Mouse (Mus musculus) limb, embryonic 15.5 days (tissue): ENCODE data around the gene Tbxas1. TPM values are rescaled to one million over a fixed set of nuclear protein-coding genes. Genes with fewer than 3 reads are reported as not detected.

Experiments used
- ATAC-seq: fragments of 200-750 bp; cut with Nextera tagmentation; 2 replicates; pipeline ENCODE4 v1.8.0; 2017; ENCODE audit warnings: low read depth, moderate TSS enrichment; ENCODE audit not compliant: insufficient number of reproducible peaks, low FRiP score, low TSS enrichment
- H3K27ac ChIP-seq: fragments of 300-500 bp; sonication (generic); 2 replicates; pipeline ENCODE4 v1.5.1; 2015; ENCODE audit warnings: moderate library complexity, mild to moderate bottlenecking, inconsistent platforms
- H3K27me3 ChIP-seq: fragments of 300-500 bp; sonication (generic); 2 replicates; pipeline ENCODE4 v1.6.1; 2015; ENCODE audit warnings: inconsistent platforms
- H3K36me3 ChIP-seq: fragments of 300-500 bp; sonication (generic); 2 replicates; pipeline ENCODE4 v1.6.1; 2015; ENCODE audit warnings: inconsistent platforms
- H3K4me1 ChIP-seq: fragments of 300-500 bp; sonication (generic); 2 replicates; pipeline ENCODE4 v1.6.1; 2015; ENCODE audit warnings: inconsistent platforms
- H3K4me2 ChIP-seq: fragments of 300-500 bp; sonication (generic); 2 replicates; pipeline ENCODE4 v1.6.1; 2015; ENCODE audit warnings: mild to moderate bottlenecking, inconsistent platforms
- H3K4me3 ChIP-seq: fragments of 300-500 bp; sonication (generic); 2 replicates; pipeline ENCODE4 v1.5.1; 2015; ENCODE audit warnings: mild to moderate bottlenecking, inconsistent platforms
- H3K9ac ChIP-seq: fragments of 300-500 bp; sonication (generic); 2 replicates; pipeline ENCODE4 v1.6.1; 2015; ENCODE audit warnings: inconsistent platforms
- H3K9me3 ChIP-seq: fragments of 300-500 bp; sonication (generic); 2 replicates; pipeline ENCODE4 v1.6.1; 2016; ENCODE audit warnings: inconsistent platforms
- WGBS: fragments of 180-500 bp; shearing (Covaris S2); methylation state at CpG from one replicate; pipeline ENCODE4 v1.1.7; 2015; 5-methylcytosine and 5-hydroxymethylcytosine counted together
- polyA plus RNA-seq: library from polyadenylated mRNA; unstranded; fragments of >200 nt; fragmentation: Nextera tagmentation; extraction: Ambion mirVana; gene quantifications from 2 replicates; pipeline ENCODE4 v1.2.1, GENCODE M21; 2015

Tbxas1 gene
- polyA plus RNA-seq, 1 experiment from 2014 or later: 3.2 TPM

GRCm38 (mm10) chr6:38840780-38841179 is 34.4 kb upstream of the Tbxas1 start:
- Histone ChIP-seq H3K4me3 (no peak overlapping the region), H3K4me2 (no peak overlapping the region), H3K4me1 (peaks cover 12% of the 10 kb centered on the region), H3K36me3 (no peaks in the 10 kb centered on the region), H3K9me3 (no peaks in the 10 kb centered on the region), H3K27ac (no peak overlapping the region), H3K9ac (no peak overlapping the region), H3K27me3 (no peaks in the 10 kb centered on the region)
- ATAC-seq: no peak
- WGBS: 72% methylated on average over 1 of the region's 1 CpGs

GRCm38 (mm10) chr6:38841551-38841950 is 33.7 kb upstream of the Tbxas1 start:
- ATAC-seq: no peak
- no peak overlapping the region for H3K4me3 ChIP-seq
- no peaks in the 10 kb centered on the region for H3K36me3 ChIP-seq
- no peak overlapping the region for H3K9ac ChIP-seq
- no peak overlapping the region for H3K27ac ChIP-seq
- no peaks in the 10 kb centered on the region for H3K9me3 ChIP-seq
- H3K4me2 ChIP-seq: no peak overlapping the region
- 80% methylated on average over 3 of the region's 3 CpGs for WGBS
- no peaks in the 10 kb centered on the region for H3K27me3 ChIP-seq
- H3K4me1 ChIP-seq: peaks cover 20% of the 10 kb centered on the region

- no peaks in the 10 kb centered on the region for H3K9me3 ChIP-seq
- no peak overlapping the region for H3K27ac ChIP-seq
- H3K27me3 ChIP-seq: no peaks in the 10 kb centered on the region
- no peak overlapping the region for H3K4me2 ChIP-seq
- ATAC-seq: no peak
- no peaks in the 10 kb centered on the region for H3K36me3 ChIP-seq
- H3K4me3 ChIP-seq: no peak overlapping the region
- H3K4me1 ChIP-seq: peaks cover 42% of the 10 kb centered on the region
- 53% methylated on average over 1 of the region's 1 CpGs for WGBS
- no peak overlapping the region for H3K9ac ChIP-seq
These were observed 30.1 kb upstream of the Tbxas1 start for GRCm38 (mm10) chr6:38845117-38845516.

- H3K36me3 ChIP-seq: no peaks in the 10 kb centered on the region
These were observed 29.3 kb upstream of the Tbxas1 start for GRCm38 (mm10) chr6:38845876-38846275.

GRCm38 (mm10) chr6:38846330-38847195 is 28.6 kb upstream of the Tbxas1 start:
- no peak overlapping the region for H3K27ac ChIP-seq
- no peaks in the 10 kb centered on the region for H3K9me3 ChIP-seq
- H3K4me2 ChIP-seq: no peak overlapping the region
- 78% methylated on average over 6 of the region's 6 CpGs for WGBS
- no peak for ATAC-seq
- H3K9ac ChIP-seq: no peak overlapping the region
- H3K4me1 ChIP-seq: peaks cover 39% of the 10 kb centered on the region
- H3K4me3 ChIP-seq: no peak overlapping the region
- no peaks in the 10 kb centered on the region for H3K36me3 ChIP-seq
- H3K27me3 ChIP-seq: no peaks in the 10 kb centered on the region

More at GRCm38 (mm10) chr6:38845876-38846275, 29.3 kb upstream of the Tbxas1 start:
- H3K4me2 ChIP-seq: no peak overlapping the region
- no peak overlapping the region for H3K4me3 ChIP-seq
- H3K27ac ChIP-seq: no peak overlapping the region
- no peaks in the 10 kb centered on the region for H3K27me3 ChIP-seq
- no peak overlapping the region for H3K9ac ChIP-seq
- WGBS: 62% methylated on average over 5 of the region's 5 CpGs
- H3K9me3 ChIP-seq: no peaks in the 10 kb centered on the region
- ATAC-seq: no peak
- peaks cover 42% of the 10 kb centered on the region for H3K4me1 ChIP-seq

- H3K9me3 ChIP-seq: no peaks in the 10 kb centered on the region
- no peaks in the 10 kb centered on the region for H3K36me3 ChIP-seq
- no peaks in the 10 kb centered on the region for H3K27me3 ChIP-seq
- no peak overlapping the region for H3K4me2 ChIP-seq
- ATAC-seq: no peak
- H3K4me3 ChIP-seq: no peak overlapping the region
- WGBS: 40% methylated on average over 1 of the region's 1 CpGs
- 0 out of 2 replicates have a peak overlapping the region, but pooled peaks have one; percentile 17 for H3K27ac ChIP-seq
- H3K4me1 ChIP-seq: peaks cover 39% of the 10 kb centered on the region
- no peak overlapping the region for H3K9ac ChIP-seq
These were observed 27.8 kb upstream of the Tbxas1 start for GRCm38 (mm10) chr6:38847447-38847846.

GRCm38 (mm10) chr6:38847958-38848910 is 27.0 kb upstream of the Tbxas1 start:
- Histone ChIP-seq H3K4me1 (peaks cover 39% of the 10 kb centered on the region), H3K27ac (0 out of 2 replicates have a peak overlapping the region, but pooled peaks have one; percentile 9), H3K4me3 (no peak overlapping the region), H3K9me3 (no peaks in the 10 kb centered on the region), H3K4me2 (no peak overlapping the region), H3K27me3 (no peaks in the 10 kb centered on the region), H3K9ac (no peak overlapping the region), H3K36me3 (no peaks in the 10 kb centered on the region)
- 27% methylated on average over 3 of the region's 3 CpGs for WGBS
- ATAC-seq: no peak

- H3K4me1 ChIP-seq: peaks cover 36% of the 10 kb centered on the region
- H3K9ac ChIP-seq: no peak overlapping the region
- no peak overlapping the region for H3K4me2 ChIP-seq
- H3K27me3 ChIP-seq: no peaks in the 10 kb centered on the region
- no peaks in the 10 kb centered on the region for H3K36me3 ChIP-seq
- H3K4me3 ChIP-seq: no peak overlapping the region
- WGBS: 89% methylated on average over 6 of the region's 6 CpGs
- no peak overlapping the region for H3K27ac ChIP-seq
- ATAC-seq: no peak
- no peaks in the 10 kb centered on the region for H3K9me3 ChIP-seq
These were observed 24.4 kb upstream of the Tbxas1 start for GRCm38 (mm10) chr6:38850715-38851259.

- Histone ChIP-seq H3K9me3 (no peaks in the 10 kb centered on the region), H3K4me1 (peaks cover 28% of the 10 kb centered on the region), H3K9ac (no peak overlapping the region), H3K27me3 (no peaks in the 10 kb centered on the region), H3K27ac (no peak overlapping the region), H3K4me3 (no peak overlapping the region), H3K36me3 (no peaks in the 10 kb centered on the region), H3K4me2 (no peak overlapping the region)
- no peak for ATAC-seq
- 80% methylated on average over 2 of the region's 2 CpGs for WGBS
These were observed 23.5 kb upstream of the Tbxas1 start for GRCm38 (mm10) chr6:38851740-38852139.

- 51% methylated on average over 5 of the region's 5 CpGs for WGBS
- ATAC-seq: no peak
- Histone ChIP-seq H3K4me1 (peaks cover 11% of the 10 kb centered on the region), H3K9ac (no peak overlapping the region), H3K36me3 (no peaks in the 10 kb centered on the region), H3K27ac (no peak overlapping the region), H3K4me3 (no peak overlapping the region), H3K9me3 (no peaks in the 10 kb centered on the region), H3K4me2 (no peak overlapping the region), H3K27me3 (no peaks in the 10 kb centered on the region)
These were observed 21.6 kb upstream of the Tbxas1 start for GRCm38 (mm10) chr6:38853561-38853992.

- H3K27me3 ChIP-seq: no peaks in the 10 kb centered on the region
- 95% methylated on average over 1 of the region's 1 CpGs for WGBS
These were observed 15.4 kb upstream of the Tbxas1 start for GRCm38 (mm10) chr6:38859819-38860218.

More at GRCm38 (mm10) chr6:38859819-38860218, 15.4 kb upstream of the Tbxas1 start:
- peaks cover 3% of the 10 kb centered on the region; the same call in 1 of the 2 replicates for H3K4me1 ChIP-seq
- H3K4me3 ChIP-seq: no peak overlapping the region
- no peaks in the 10 kb centered on the region for H3K9me3 ChIP-seq
- no peaks in the 10 kb centered on the region for H3K36me3 ChIP-seq
- no peak overlapping the region for H3K4me2 ChIP-seq
- ATAC-seq: no peak
- no peak overlapping the region for H3K9ac ChIP-seq
- H3K27ac ChIP-seq: no peak overlapping the region
